Mouse (Mus musculus) granulocyte monocyte progenitor cell, adult 5-6 weeks (primary cell): ENCODE results near the gene Aff3. TPM values are rescaled to one million over a fixed set of nuclear protein-coding genes. Genes with fewer than 3 reads are reported as not detected.

Source experiments
- ATAC-seq: replicated peaks from 2 replicates; pipeline ENCODE4 v1.8.0; 2016; ENCODE audit warnings: mild to moderate bottlenecking, moderate TSS enrichment, inconsistent platforms; ENCODE audit not compliant: poor library complexity, severe bottlenecking
- total RNA-seq, 2 experiments: library from RNA; stranded (forward) in 1 of 2; stranded (reverse) in 1 of 2; fragments of 200-712, 200-1000 nt in 1 of 2; fragments of >200 nt in 1 of 2; fragmentation: Nextera tagmentation in 1 of 2; gene quantifications; 2 replicates each; pipeline ENCODE4 v1.2.3; 2014 to 2017

The Aff3 gene
- total RNA-seq, 2 experiments from 2014 or later: 19.1 to 31.5 TPM

GRCm38 (mm10) chr1:38307234-38307633 lies 357.5 kb downstream of the Aff3 start:
- ATAC-seq: no peak

- ATAC-seq: no peak
Observed at GRCm38 (mm10) chr1:38306146-38306545, 358.6 kb downstream of the Aff3 start.

- no peak for ATAC-seq
Observed at GRCm38 (mm10) chr1:38304376-38304775, 360.4 kb downstream of the Aff3 start.

GRCm38 (mm10) chr1:38298291-38298690 lies 366.5 kb downstream of the Aff3 start:
- no peak for ATAC-seq

GRCm38 (mm10) chr1:38294906-38295305 lies 369.8 kb downstream of the Aff3 start:
- ATAC-seq: no peak

- ATAC-seq: no peak
Observed at GRCm38 (mm10) chr1:38294336-38294695, 370.4 kb downstream of the Aff3 start.

GRCm38 (mm10) chr1:38293671-38294335 lies 371.0 kb downstream of the Aff3 start:
- no peak for ATAC-seq

GRCm38 (mm10) chr1:38292851-38293250 lies 371.9 kb downstream of the Aff3 start:
- no peak for ATAC-seq

GRCm38 (mm10) chr1:38291915-38292314 lies 372.8 kb downstream of the Aff3 start:
- ATAC-seq: no peak

- no peak for ATAC-seq
Observed at GRCm38 (mm10) chr1:38291497-38291896, 373.3 kb downstream of the Aff3 start.

GRCm38 (mm10) chr1:38290881-38291280 lies 373.9 kb downstream of the Aff3 start:
- ATAC-seq: no peak

GRCm38 (mm10) chr1:38289891-38290290 lies 374.9 kb downstream of the Aff3 start:
- ATAC-seq: no peak

- no peak for ATAC-seq
Observed at GRCm38 (mm10) chr1:38288716-38289115, 376.0 kb downstream of the Aff3 start.

- no peak for ATAC-seq
Observed at GRCm38 (mm10) chr1:38286551-38286950, 378.2 kb downstream of the Aff3 start.

GRCm38 (mm10) chr1:38280549-38280948 lies 384.2 kb downstream of the Aff3 start:
- no peak for ATAC-seq

GRCm38 (mm10) chr1:38271312-38271711 lies 393.4 kb downstream of the Aff3 start:
- ATAC-seq: no peak

GRCm38 (mm10) chr1:38268246-38269042 lies 396.3 kb downstream of the Aff3 start:
- ATAC-seq: no peak

- peak; percentile 45 for ATAC-seq
Observed at GRCm38 (mm10) chr1:38263251-38263650, 401.5 kb downstream of the Aff3 start.

- ATAC-seq: no peak
Observed at GRCm38 (mm10) chr1:38262362-38263154, 402.2 kb downstream of the Aff3 start.

GRCm38 (mm10) chr1:38261076-38261475 lies 403.7 kb downstream of the Aff3 start:
- no peak for ATAC-seq
